Mouse (Mus musculus) erythroid progenitor cell, adult 5-6 weeks (primary cell): Measurements from ENCODE around the gene Gm10392. TPM values are rescaled to one million over a fixed set of nuclear protein-coding genes. Genes with fewer than 3 reads are reported as not detected.
A peak's percentile ranks its signal among the peaks of the same experiment; 100 is the strongest.

ENCODE experiments used
- ATAC-seq: replicated peaks from 2 replicates; pipeline ENCODE4 v1.8.0; 2016; ENCODE audit warnings: moderate number of reproducible peaks, mild to moderate bottlenecking, moderate TSS enrichment, inconsistent platforms; ENCODE audit not compliant: poor library complexity, low FRiP score, severe bottlenecking
- total RNA-seq, 2 experiments: library from RNA; stranded (forward) in 1 of 2; stranded (reverse) in 1 of 2; fragments of 150-400 nt in 1 of 2; fragments of 186-747, 209-891 nt in 1 of 2; gene quantifications; 2 replicates each; pipeline versions ENCODE4 v1.2.3 to v1.2.4; 2015 to 2017; ENCODE audit warnings: low replicate concordance in 2 of 2

Gm10392 gene
- total RNA-seq, 2 experiments from 2014 or later, result not detected

GRCm38 (mm10) chr11:77511336-77511735, 7.7 kb downstream of the Gm10392 start:
- ATAC-seq, result no peak

DNA sequence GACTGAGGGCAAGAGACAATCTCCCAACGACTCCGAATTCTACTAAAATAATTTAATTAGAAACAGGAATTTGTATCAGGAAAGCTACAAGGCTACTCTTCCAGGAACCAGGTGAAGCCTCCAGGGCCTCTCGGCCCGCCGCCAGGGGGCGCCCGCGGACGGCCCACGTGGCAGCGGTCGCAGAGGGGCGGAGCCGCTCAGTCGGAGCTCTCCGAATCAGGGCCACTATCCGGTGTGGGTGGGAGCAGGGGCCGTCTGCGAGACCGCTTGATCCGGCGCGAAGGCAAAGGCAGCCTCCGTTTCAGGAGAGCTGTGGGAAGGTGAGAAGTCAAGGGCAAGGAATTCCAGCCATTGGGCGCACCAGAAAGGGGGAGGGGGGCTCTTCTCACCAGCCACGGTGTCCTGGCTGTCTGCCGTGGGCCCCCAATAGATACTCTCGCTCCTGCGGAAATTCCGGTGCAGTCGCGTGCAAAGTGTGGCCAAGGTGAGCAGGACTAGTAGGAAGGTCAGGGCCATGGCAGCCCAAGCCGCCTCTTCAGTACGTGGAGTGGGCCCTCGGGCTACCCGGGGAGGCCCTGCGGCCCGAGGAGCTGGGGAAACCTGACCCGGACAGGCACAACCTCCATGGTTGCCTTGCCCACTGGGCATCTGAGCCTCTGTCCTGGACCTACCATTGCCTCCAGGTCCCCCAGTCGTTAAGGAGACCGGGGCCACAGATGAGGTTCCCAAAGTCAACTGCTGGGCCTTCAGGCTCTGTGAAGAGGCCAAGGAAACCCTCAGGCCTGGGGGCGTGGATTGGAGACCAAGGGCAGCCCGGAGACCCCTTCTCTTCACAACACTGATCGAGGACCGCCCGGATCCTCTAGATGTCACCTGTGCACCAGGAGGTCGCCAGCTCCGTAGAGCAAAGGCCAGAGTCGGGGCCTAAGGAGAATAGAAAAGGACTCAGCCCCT, 10.7 kb downstream of the Gm10392 start:
- peak; percentile 58 for ATAC-seq

GRCm38 (mm10) chr11:77507426-77507825, 11.6 kb downstream of the Gm10392 start:
- ATAC-seq, result no peak

DNA sequence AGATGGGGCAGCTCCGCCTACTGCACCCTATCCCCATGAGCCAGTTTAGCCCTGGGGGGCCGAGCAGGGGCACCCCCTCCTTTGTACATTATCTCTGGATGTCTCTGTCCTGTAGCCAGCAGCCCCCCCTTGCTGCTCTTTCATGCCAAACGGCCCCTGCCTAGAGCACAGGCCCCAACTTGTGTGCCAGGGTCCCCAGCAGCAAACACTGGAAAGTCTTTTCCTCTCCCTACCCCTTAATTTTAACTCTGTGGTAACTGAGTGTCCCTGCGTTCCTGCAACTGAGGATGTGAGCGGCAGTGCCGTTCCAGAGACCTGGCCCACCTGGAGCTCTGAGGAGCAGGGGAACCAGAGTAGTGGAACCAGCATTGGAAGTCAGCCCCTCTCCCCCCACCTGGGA, 12.1 kb downstream of the Gm10392 start:
- no peak for ATAC-seq

- no peak for ATAC-seq
Observed at GRCm38 (mm10) chr11:77506273-77506672, 12.7 kb downstream of the Gm10392 start.

- ATAC-seq, result no peak
Observed at GRCm38 (mm10) chr11:77505291-77505980, 13.6 kb downstream of the Gm10392 start.

- no peak for ATAC-seq
Observed at GRCm38 (mm10) chr11:77504377-77504776, 14.6 kb downstream of the Gm10392 start.

DNA sequence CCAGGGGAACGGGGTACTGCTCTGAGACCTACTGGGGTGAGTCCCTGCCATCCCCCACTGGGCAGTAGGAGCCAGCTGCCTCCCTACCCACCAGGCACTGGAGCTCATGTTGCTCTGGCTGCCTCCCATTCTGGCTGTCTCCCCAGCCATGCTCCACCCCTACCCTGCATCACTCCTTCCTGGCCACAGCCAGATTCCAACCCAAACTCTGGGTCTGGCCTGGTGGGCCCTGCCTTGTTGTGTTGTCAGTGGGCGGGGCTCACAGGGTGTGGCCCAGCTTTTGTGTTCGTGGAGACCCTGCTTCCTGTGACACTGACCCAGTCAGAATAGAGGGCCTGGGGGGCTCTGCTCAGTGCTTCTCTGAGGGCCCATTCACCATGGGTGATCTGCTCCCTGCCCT, 15.5 kb downstream of the Gm10392 start:
- no peak for ATAC-seq

DNA sequence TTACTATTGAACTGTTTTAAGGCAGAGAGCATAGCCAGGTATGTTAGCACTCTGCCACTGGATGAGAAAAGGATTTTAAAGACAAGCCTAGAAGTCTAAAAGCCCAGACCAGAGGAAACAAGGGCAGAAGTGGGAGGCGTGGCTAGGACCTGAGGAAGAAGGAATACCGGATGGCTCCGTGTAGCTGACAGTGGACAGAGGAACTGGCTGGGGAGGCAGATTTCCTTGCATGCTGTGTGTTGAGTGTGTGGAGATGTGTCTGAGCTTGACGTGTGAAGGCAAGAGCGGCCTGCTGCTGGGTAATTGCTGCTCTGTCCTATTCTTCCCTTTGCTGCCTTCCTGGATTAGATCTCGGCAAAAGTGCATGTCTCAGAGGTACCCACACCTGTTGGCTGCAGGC, 16.5 kb downstream of the Gm10392 start:
- no peak for ATAC-seq

DNA sequence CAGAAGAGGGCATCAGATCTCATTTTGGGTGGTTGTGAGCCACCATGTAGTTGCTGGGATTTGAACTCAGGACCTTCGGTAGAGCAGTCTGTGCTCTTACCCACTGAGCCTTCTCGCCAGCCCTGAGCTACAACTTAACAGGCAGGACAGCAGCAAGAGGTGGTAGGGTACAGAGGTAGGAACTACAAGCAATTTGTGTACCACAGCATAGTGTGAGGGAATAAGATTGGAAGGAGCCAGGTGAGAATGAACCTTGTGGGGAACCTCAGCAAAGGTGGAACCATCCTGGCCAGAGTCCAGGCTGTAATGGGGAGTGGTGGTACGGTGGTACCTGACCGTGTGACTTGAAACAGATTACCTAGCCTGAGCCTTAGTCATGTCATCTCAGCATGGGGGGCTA, 17.0 kb downstream of the Gm10392 start:
- ATAC-seq, result no peak

DNA sequence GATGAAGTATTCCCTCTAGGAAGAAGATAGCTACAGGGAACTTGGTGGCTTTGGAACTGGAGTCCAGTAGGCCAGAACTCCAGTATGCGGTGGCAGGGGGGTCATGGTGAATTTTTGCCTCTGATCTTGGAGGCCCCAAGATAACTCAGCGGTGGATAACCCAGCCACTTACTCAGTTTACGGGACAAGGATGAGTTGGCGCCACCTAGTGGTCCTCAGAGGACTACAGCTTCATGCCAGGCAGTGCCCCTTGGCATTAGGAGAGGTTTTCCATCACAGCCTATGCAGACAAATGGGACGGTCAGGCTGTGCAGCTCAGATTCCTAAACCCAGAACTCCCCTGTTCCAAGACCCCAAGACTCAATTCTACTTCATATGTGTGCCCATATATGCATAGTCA, 17.6 kb downstream of the Gm10392 start:
- ATAC-seq, result peak; percentile 64

DNA sequence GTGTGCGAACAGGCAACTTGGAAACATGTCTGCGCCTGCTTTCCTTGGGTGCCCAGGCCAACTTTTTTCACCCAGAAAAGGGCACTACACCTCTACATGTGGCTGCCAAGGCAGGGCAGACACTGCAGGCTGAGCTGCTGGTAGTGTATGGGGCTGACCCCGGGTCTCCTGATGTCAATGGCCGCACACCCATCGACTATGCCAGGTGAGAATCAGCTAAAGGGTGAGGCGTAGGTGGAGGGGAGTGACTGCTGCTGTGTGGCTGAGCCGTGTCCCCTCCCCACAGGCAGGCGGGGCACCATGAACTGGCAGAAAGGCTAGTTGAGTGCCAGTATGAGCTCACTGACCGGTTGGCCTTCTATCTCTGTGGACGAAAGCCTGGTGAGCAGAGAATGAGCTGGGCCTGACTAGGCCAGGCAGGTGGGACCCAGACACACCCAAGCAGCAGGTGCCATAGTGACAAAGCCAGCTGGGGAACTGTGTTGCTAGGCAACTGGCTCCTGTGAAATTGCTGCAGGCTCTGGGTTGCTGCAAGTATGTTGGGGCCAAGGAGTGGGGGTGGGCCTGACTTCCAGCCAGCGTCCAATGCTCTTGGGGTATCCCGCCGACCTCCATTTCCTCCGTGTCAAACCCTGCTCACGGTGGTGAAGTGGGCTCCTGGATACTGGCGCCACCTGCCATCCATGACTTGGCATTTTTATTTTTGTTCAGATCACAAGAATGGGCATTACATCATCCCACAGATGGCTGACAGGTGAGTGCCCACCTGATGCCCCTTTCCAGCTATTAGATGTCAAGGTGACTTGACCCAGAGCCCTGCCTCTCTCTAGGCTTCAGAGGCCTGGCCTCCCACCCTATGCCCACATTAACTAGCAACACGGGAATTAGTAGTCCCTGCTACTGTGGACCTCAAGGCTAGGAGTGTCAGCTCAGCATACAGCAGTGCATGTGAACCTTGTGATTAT, 18.4 kb downstream of the Gm10392 start:
- ATAC-seq, result no peak

- ATAC-seq, result no peak
Observed at GRCm38 (mm10) chr11:77499354-77499753, 19.6 kb downstream of the Gm10392 start.

DNA sequence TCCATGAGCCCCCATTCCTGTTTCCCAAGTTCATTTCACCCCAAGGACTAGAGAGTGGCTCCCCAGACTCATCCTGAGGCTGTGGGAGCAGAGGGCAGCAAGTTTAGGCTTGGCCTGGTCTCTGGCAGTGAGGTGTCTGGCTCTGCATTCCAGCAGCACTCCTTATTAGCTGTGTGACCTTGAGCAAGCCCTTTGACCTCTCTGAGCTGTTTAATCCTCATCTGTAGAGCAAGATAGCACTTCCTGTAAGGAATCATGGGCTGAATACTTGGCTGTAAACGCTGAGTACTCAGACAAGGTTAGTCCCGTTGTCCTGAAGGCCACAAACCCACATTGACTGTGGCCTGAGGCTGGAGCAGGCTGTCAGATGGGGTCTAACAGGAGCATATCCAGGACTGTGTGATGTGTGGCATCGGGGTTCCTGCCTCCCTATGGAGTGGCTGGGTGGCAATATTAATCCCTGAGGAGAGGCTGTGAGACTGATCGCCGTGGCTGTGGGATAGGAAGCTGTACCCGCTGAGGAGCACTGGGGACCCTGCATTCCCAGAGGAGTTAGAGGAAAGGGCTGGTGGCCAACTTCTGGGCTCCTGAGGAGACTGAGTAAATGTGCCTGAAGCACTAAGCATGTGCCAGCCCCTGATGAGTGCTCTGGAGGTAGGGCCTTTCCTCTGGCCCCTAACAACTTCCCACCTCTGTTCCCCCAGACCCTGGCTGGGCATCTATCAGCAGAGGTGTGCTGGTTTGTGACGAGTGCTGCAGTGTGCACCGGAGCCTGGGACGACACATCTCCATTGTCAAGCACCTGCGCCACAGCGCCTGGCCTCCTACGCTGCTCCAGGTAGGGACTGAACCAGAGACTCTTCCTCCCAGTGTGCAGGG, 20.5 kb downstream of the Gm10392 start:
- ATAC-seq, result no peak

DNA sequence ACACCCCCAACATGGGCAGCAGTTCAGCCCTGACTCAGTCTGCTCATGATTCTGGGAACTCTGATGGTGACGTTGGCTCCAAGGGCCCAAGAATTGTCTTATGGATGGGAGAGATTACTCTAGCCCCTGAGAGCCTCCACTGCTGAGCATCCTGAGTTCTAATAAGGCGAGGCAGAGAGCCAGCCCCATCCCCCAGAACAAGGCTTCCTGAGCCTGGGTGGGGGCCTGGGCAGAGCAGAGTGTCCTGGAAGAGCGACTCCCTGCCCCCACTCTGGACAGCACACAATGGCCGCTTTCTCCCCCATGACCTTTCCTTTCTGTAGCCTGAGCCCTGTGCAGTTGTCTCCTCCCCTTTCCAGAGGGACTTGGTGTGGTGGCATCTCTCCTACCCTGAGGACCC, 21.1 kb downstream of the Gm10392 start:
- no peak for ATAC-seq

DNA sequence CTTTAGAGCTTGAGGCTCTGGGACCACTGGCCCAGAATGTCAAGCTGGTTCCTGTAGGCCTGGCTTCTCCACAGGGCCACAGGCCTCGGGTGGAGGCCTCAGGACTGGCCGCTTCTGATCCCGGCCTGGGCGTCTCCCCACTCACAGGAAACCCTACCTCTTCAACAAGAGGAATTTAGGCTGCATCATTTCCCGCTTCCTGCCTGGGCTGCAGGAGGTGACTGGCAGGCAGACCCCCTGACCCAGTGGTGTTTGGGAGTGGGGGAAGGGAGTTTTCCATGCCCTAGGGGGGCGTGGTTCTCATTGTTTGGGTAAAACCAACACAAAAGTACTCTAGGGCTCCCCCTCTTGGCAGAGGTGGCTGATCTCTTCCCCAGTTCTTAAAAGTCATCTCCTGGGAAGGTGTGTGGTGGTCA, 21.6 kb downstream of the Gm10392 start:
- no peak for ATAC-seq

DNA sequence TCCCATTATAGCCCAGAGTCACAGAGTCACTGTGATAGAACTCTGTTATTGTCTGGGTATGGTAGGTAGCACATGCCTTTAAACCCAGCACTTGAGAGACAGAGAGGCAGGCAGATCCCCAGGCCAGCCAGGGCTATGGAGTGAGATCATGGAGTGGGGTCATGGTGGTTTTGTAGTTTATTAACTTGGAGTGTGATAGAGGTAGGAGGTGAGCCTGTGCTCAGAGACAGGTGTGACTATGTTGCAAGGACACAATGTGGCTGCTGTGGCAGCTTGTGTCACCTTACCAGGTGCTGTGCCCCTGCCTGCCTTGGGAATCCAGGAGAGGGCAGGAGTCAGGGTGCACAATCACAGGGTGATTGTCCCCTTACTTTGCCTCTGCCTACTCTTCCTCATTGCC, 23.5 kb downstream of the Gm10392 start:
- no peak for ATAC-seq

DNA sequence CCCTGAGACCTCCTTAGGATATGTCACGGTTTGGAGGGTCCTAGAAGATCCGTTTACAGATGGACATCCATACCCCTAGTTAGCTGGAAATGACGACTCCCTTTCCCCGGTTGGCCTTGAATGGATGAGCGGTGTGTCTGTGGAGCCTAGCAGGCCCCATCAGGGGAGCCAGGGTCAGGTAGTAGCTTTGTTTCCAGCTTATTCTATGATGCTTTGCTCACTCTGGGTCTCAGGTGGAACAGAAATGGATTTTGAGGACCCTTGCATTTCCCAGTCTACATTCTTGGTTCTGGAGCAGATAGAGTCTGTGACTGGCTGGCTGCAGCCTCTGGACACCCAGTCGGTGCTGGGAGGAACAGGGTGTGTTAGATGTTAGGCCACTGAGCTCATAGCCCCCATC, 24.2 kb downstream of the Gm10392 start:
- ATAC-seq, result no peak

DNA sequence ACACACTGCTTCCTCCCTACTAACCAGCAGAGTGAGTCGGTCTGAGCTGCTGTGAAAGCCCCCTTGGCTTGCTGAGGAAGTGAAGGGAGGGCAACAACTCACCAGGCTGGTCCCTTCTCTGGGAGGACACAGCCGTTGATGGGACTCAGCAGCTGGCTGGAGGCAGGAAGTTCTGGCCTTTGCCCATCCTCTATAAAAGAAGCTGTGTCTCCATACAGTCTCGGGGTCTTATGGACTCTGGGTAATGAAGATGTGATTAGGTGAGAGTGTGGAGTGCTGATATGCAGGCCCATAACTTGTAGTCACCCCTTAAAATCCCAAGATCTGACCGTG, 24.7 kb downstream of the Gm10392 start:
- no peak for ATAC-seq
